Mouse (Mus musculus): ENCODE measurements around the gene Rundc3a.

The Rundc3a gene

GRCm38 (mm10) chr11:102432896-102433295 lies 39.7 kb downstream of the Rundc3a start:
- no peak for DNase-seq (ENCODE audit: low read depth, low spot score)

- no peak for DNase-seq (ENCODE audit: low read depth, low spot score)
These were observed 40.7 kb downstream of the Rundc3a start for GRCm38 (mm10) chr11:102433866-102434265.

GRCm38 (mm10) chr11:102434406-102434805 lies 41.2 kb downstream of the Rundc3a start:
- DNase-seq (ENCODE audit: low read depth, low spot score): peak; percentile 90

GRCm38 (mm10) chr11:102434816-102435705 lies 41.9 kb downstream of the Rundc3a start:
- DNase-seq (ENCODE audit: low read depth, low spot score): no peak

- DNase-seq (ENCODE audit: low read depth, low spot score): no peak
These were observed 42.7 kb downstream of the Rundc3a start for GRCm38 (mm10) chr11:102435754-102436470.

GRCm38 (mm10) chr11:102436471-102436790 lies 43.2 kb downstream of the Rundc3a start:
- DNase-seq (ENCODE audit: low read depth, low spot score): no peak

- peak; percentile 33 for DNase-seq (ENCODE audit: low read depth, low spot score)
These were observed 44.2 kb downstream of the Rundc3a start for GRCm38 (mm10) chr11:102437120-102438061.

GRCm38 (mm10) chr11:102438212-102439092 lies 45.2 kb downstream of the Rundc3a start:
- peak; percentile 76 for DNase-seq (ENCODE audit: low read depth, low spot score)

- DNase-seq (ENCODE audit: low read depth, low spot score): no peak
These were observed 46.2 kb downstream of the Rundc3a start for GRCm38 (mm10) chr11:102439093-102440082.

- DNase-seq (ENCODE audit: low read depth, low spot score): no peak
These were observed 47.1 kb downstream of the Rundc3a start for GRCm38 (mm10) chr11:102440255-102440654.

GRCm38 (mm10) chr11:102441434-102441833 lies 48.2 kb downstream of the Rundc3a start:
- no peak for DNase-seq (ENCODE audit: low read depth, low spot score)

GRCm38 (mm10) chr11:102442089-102442488 lies 48.9 kb downstream of the Rundc3a start:
- no peak for DNase-seq (ENCODE audit: low read depth, low spot score)

GRCm38 (mm10) chr11:102443740-102444139 lies 50.5 kb downstream of the Rundc3a start:
- no peak for DNase-seq (ENCODE audit: low read depth, low spot score)

GRCm38 (mm10) chr11:102444321-102444720 lies 51.1 kb downstream of the Rundc3a start:
- DNase-seq (ENCODE audit: low read depth, low spot score): no peak

- no peak for DNase-seq (ENCODE audit: low read depth, low spot score)
These were observed 51.6 kb downstream of the Rundc3a start for GRCm38 (mm10) chr11:102444781-102445180.

GRCm38 (mm10) chr11:102445264-102445890 lies 52.2 kb downstream of the Rundc3a start:
- DNase-seq (ENCODE audit: low read depth, low spot score): no peak

- DNase-seq (ENCODE audit: low read depth, low spot score): no peak
These were observed 52.7 kb downstream of the Rundc3a start for GRCm38 (mm10) chr11:102445891-102446361.

- peak; percentile 37 for DNase-seq (ENCODE audit: low read depth, low spot score)
These were observed 53.6 kb downstream of the Rundc3a start for GRCm38 (mm10) chr11:102446581-102447461.

All from CD4-positive, CD25-positive, alpha-beta regulatory T cell, adult 2 months (primary cell).